Mouse (Mus musculus): ENCODE results near the gene Hist2h2bb. TPM values are rescaled to one million over a fixed set of nuclear protein-coding genes. Genes with fewer than 3 reads are reported as not detected.

Hist2h2bb gene
- 3.3 TPM for polyA plus RNA-seq (2017; shearing (Covaris generic))

GRCm38 (mm10) chr3:96269511-96270474 is at the start of gene Hist2h2bb:
Hist2h2bb (plus strand) TSS chr3:96269752.

GRCm38 (mm10) chr3:96220765-96221639 is 48.5 kb upstream of the Hist2h2bb start, which contains the start of the genes Hist2h2ac and Hist2h2be:
Hist2h2ac (minus strand) TSS chr3:96220880.
Hist2h2be (plus strand) TSS chr3:96221119.

GRCm38 (mm10) chr3:96238954-96239793 is 30.4 kb upstream of the Hist2h2bb start, which contains the start of gene Hist2h3c2:
Hist2h3c2 (minus strand) TSS chr3:96239127.

GRCm38 (mm10) chr3:96239949-96240798 is 29.4 kb upstream of the Hist2h2bb start, which contains the start of gene Hist2h2aa2:
Hist2h2aa2 (minus strand) TSS chr3:96240276.

GRCm38 (mm10) chr3:96245003-96245886 is 24.3 kb upstream of the Hist2h2bb start, which contains the start of gene Hist2h2aa1:
Hist2h2aa1 (plus strand) TSS chr3:96245497.

GRCm38 (mm10) chr3:96246427-96246856 is 23.1 kb upstream of the Hist2h2bb start, which contains the start of gene Hist2h3c1:
Hist2h3c1 (plus strand) TSS chr3:96246685.

GRCm38 (mm10) chr3:96262979-96263550 is 6.5 kb upstream of the Hist2h2bb start, which contains the start of gene Hist2h4:
Hist2h4 (minus strand) TSS chr3:96263311.

GRCm38 (mm10) chr3:96268051-96268775 is 1.3 kb upstream of the Hist2h2bb start, which contains the start of gene Hist2h3b:
Hist2h3b (plus strand) TSS chr3:96268654.

GRCm38 (mm10) chr3:96293787-96294186 is 24.2 kb downstream of the Hist2h2bb start, which contains the start of gene Fcgr1:
Fcgr1 (minus strand) TSS chr3:96293969.

Other genes with a start within 250 kb of the Hist2h2bb start
- gene Vps45, start 211.3 kb upstream of the Hist2h2bb start, polyA plus RNA-seq (2017; shearing (Covaris generic)): 11.1 TPM
- gene Otud7b, start 165.2 kb upstream of the Hist2h2bb start, polyA plus RNA-seq (2017; shearing (Covaris generic)): 17.9 TPM
- 2.8 TPM for gene Mtmr11, start 107.7 kb upstream of the Hist2h2bb start, polyA plus RNA-seq (2017; shearing (Covaris generic))
- 132 TPM for gene Sf3b4, start 97.4 kb upstream of the Hist2h2bb start, polyA plus RNA-seq (2017; shearing (Covaris generic))
- 0.45 TPM for gene Sv2a, start 88.6 kb upstream of the Hist2h2bb start, polyA plus RNA-seq (2017; shearing (Covaris generic))
- gene Bola1, start 50.0 kb upstream of the Hist2h2bb start, polyA plus RNA-seq (2017; shearing (Covaris generic)): 16.9 TPM
- not detected for gene Hist2h2ab, start 49.9 kb upstream of the Hist2h2bb start, polyA plus RNA-seq (2017; shearing (Covaris generic))
- 11.7 TPM for gene Hist2h2ac, start 48.9 kb upstream of the Hist2h2bb start, polyA plus RNA-seq (2017; shearing (Covaris generic))
- 1.2 TPM for gene Hist2h2be, start 48.6 kb upstream of the Hist2h2bb start, polyA plus RNA-seq (2017; shearing (Covaris generic))
- not detected for gene Hist2h3c2, start 30.6 kb upstream of the Hist2h2bb start, polyA plus RNA-seq (2017; shearing (Covaris generic))
- 52.4 TPM for gene Hist2h2aa2, start 29.5 kb upstream of the Hist2h2bb start, polyA plus RNA-seq (2017; shearing (Covaris generic))
- gene Hist2h2aa1, start 24.3 kb upstream of the Hist2h2bb start, polyA plus RNA-seq (2017; shearing (Covaris generic)): 3.2 TPM
- not detected for gene Hist2h3c1, start 23.1 kb upstream of the Hist2h2bb start, polyA plus RNA-seq (2017; shearing (Covaris generic))
- gene Hist2h4, start 6.4 kb upstream of the Hist2h2bb start, polyA plus RNA-seq (2017; shearing (Covaris generic)): 3.1 TPM
- gene Hist2h3b, start 1.1 kb upstream of the Hist2h2bb start, polyA plus RNA-seq (2017; shearing (Covaris generic)): 5.5 TPM
- not detected for gene Fcgr1, start 24.2 kb downstream of the Hist2h2bb start, polyA plus RNA-seq (2017; shearing (Covaris generic))
- gene BC107364, start 182.6 kb downstream of the Hist2h2bb start, polyA plus RNA-seq (2017; shearing (Covaris generic)): not detected

All from effector memory CD4-positive, alpha-beta T cell, adult 5 months (primary cell).